Mouse (Mus musculus) liver, embryonic 13.5 days (tissue): ENCODE measurements at regions not wholly inside any gene's neighbourhood (a gene's known extent, or its start where the extent isn't known, plus 50 kb on each side); places are given as distances from the start of the nearest gene placed in this dataset.

Experiments used
- ATAC-seq: fragments of 200-750 bp; cut with Nextera tagmentation; 2 replicates; pipeline ENCODE4 v1.8.0; 2017; ENCODE audit warnings: low read depth, mild to moderate bottlenecking, moderate number of reproducible peaks, moderate library complexity
- DNase-seq: peaks from one replicate; pipeline ENCODE4 v3.0.0; 2022
- H3K27ac ChIP-seq: fragments of 300-500 bp; sonication (generic); 2 replicates; pipeline ENCODE4 v1.5.1; 2015; ENCODE audit warnings: moderate library complexity, mild to moderate bottlenecking, inconsistent platforms
- H3K27me3 ChIP-seq: fragments of 300-500 bp; sonication (generic); 2 replicates; pipeline ENCODE4 v1.6.1; 2015; ENCODE audit warnings: mild to moderate bottlenecking, inconsistent platforms
- H3K36me3 ChIP-seq: fragments of 300-500 bp; sonication (generic); 2 replicates; pipeline ENCODE4 v1.6.1; 2015; ENCODE audit warnings: mild to moderate bottlenecking, inconsistent platforms
- H3K4me1 ChIP-seq: fragments of 300-500 bp; sonication (generic); replicated peaks from 2 replicates; pipeline ENCODE4 v1.6.1; 2015; ENCODE audit warnings: inconsistent platforms
- H3K4me2 ChIP-seq: fragments of 300-500 bp; sonication (generic); 2 replicates; pipeline ENCODE4 v1.6.1; 2015; ENCODE audit warnings: inconsistent platforms, mild to moderate bottlenecking, moderate library complexity
- H3K4me3 ChIP-seq: fragments of 300-500 bp; sonication (generic); replicated peaks from 2 replicates; pipeline ENCODE4 v1.5.1; 2015; ENCODE audit warnings: mild to moderate bottlenecking, inconsistent platforms
- H3K9ac ChIP-seq: fragments of 300-500 bp; sonication (generic); 2 replicates; pipeline ENCODE4 v1.6.1; 2015; ENCODE audit warnings: mild to moderate bottlenecking, inconsistent platforms
- H3K9me3 ChIP-seq: fragments of 300-500 bp; sonication (generic); replicated peaks from 2 replicates; pipeline ENCODE4 v1.6.1; 2016; ENCODE audit warnings: inconsistent platforms
- WGBS: fragments of 180-500 bp; shearing (Covaris S2); methylation state at CpG from one replicate; pipeline ENCODE4 v1.1.7; 2015; ENCODE audit not compliant: insufficient replicate concordance; 5-methylcytosine and 5-hydroxymethylcytosine counted together

- no peak for ATAC-seq
- H3K9ac ChIP-seq, result no peak overlapping the region
- 45% methylated on average over 3 of the region's 3 CpGs for WGBS
Measured at GRCm38 (mm10) chr1:143912586-143912985, 91.4 kb downstream of the Rgs2 start.

GRCm38 (mm10) chr1:143911230-143911629 lies 92.7 kb downstream of the Rgs2 start:
- WGBS, result 40% methylated on average over 3 of the region's 3 CpGs

More at GRCm38 (mm10) chr1:143912586-143912985, 91.4 kb downstream of the Rgs2 start:
- Histone ChIP-seq H3K27ac (no peak overlapping the region), H3K27me3 (no peaks in the 10 kb centered on the region), H3K4me1 (no peaks in the 10 kb centered on the region), H3K4me2 (no peak overlapping the region), H3K9me3 (no peaks in the 10 kb centered on the region), H3K4me3 (no peak overlapping the region), H3K36me3 (no peaks in the 10 kb centered on the region)
- no peak for DNase-seq

GRCm38 (mm10) chr1:143910530-143910929 lies 93.4 kb downstream of the Rgs2 start:
- H3K9ac ChIP-seq, result no peak overlapping the region
- H3K36me3 ChIP-seq, result no peaks in the 10 kb centered on the region
- no peaks in the 10 kb centered on the region for H3K4me1 ChIP-seq
- H3K9me3 ChIP-seq, result no peaks in the 10 kb centered on the region
- DNase-seq, result no peak
- H3K4me2 ChIP-seq, result no peak overlapping the region
- no peak overlapping the region for H3K27ac ChIP-seq
- no peak overlapping the region for H3K4me3 ChIP-seq
- H3K27me3 ChIP-seq, result no peaks in the 10 kb centered on the region
- ATAC-seq, result no peak

More at GRCm38 (mm10) chr1:143911230-143911629, 92.7 kb downstream of the Rgs2 start:
- Histone ChIP-seq H3K4me1 (no peaks in the 10 kb centered on the region), H3K4me3 (no peak overlapping the region), H3K4me2 (no peak overlapping the region), H3K9ac (no peak overlapping the region), H3K27me3 (no peaks in the 10 kb centered on the region), H3K27ac (no peak overlapping the region), H3K9me3 (no peaks in the 10 kb centered on the region), H3K36me3 (no peaks in the 10 kb centered on the region)
- ATAC-seq, result no peak
- no peak for DNase-seq

- Histone ChIP-seq H3K9me3 (no peaks in the 10 kb centered on the region), H3K4me2 (no peak overlapping the region), H3K9ac (no peak overlapping the region), H3K27me3 (no peaks in the 10 kb centered on the region), H3K4me1 (no peaks in the 10 kb centered on the region), H3K27ac (no peak overlapping the region), H3K36me3 (no peaks in the 10 kb centered on the region), H3K4me3 (no peak overlapping the region)
- no peak for DNase-seq
- ATAC-seq, result no peak
- WGBS, result 31% methylated on average over 6 of the region's 6 CpGs
Measured at GRCm38 (mm10) chr1:143907312-143907711, 96.6 kb downstream of the Rgs2 start.

- no peaks in the 10 kb centered on the region for H3K4me1 ChIP-seq
- no peak overlapping the region for H3K4me2 ChIP-seq
- no peak overlapping the region for H3K9ac ChIP-seq
- no peaks in the 10 kb centered on the region for H3K36me3 ChIP-seq
- no peak overlapping the region for H3K27ac ChIP-seq
- no peaks in the 10 kb centered on the region for H3K27me3 ChIP-seq
- H3K4me3 ChIP-seq, result no peak overlapping the region
- ATAC-seq (no peak), DNase-seq (no peak)
- no peaks in the 10 kb centered on the region for H3K9me3 ChIP-seq
Measured at GRCm38 (mm10) chr1:143906881-143907280, 97.1 kb downstream of the Rgs2 start.

GRCm38 (mm10) chr1:143903985-143904384 lies 100.0 kb downstream of the Rgs2 start:
- H3K27me3 ChIP-seq, result no peaks in the 10 kb centered on the region
- H3K9me3 ChIP-seq, result no peaks in the 10 kb centered on the region
- H3K36me3 ChIP-seq, result no peaks in the 10 kb centered on the region
- ATAC-seq (no peak), DNase-seq (no peak)
- no peak overlapping the region for H3K9ac ChIP-seq
- H3K4me2 ChIP-seq, result no peak overlapping the region
- WGBS, result 74% methylated on average over 3 of the region's 3 CpGs
- H3K4me3 ChIP-seq, result no peak overlapping the region
- H3K4me1 ChIP-seq, result no peaks in the 10 kb centered on the region
- no peak overlapping the region for H3K27ac ChIP-seq

GRCm38 (mm10) chr1:143903234-143903633 lies 100.7 kb downstream of the Rgs2 start:
- H3K4me2 ChIP-seq, result no peak overlapping the region
- ATAC-seq (no peak), DNase-seq (no peak)
- no peaks in the 10 kb centered on the region for H3K27me3 ChIP-seq
- H3K9ac ChIP-seq, result no peak overlapping the region
- no peaks in the 10 kb centered on the region for H3K9me3 ChIP-seq
- 59% methylated on average over 5 of the region's 5 CpGs for WGBS
- H3K36me3 ChIP-seq, result no peaks in the 10 kb centered on the region
- H3K4me3 ChIP-seq, result no peak overlapping the region
- no peak overlapping the region for H3K27ac ChIP-seq
- H3K4me1 ChIP-seq, result no peaks in the 10 kb centered on the region

GRCm38 (mm10) chr1:143901127-143901920 lies 102.6 kb downstream of the Rgs2 start:
- WGBS, result 70% methylated on average over 6 of the region's 6 CpGs
- no peak overlapping the region for H3K4me2 ChIP-seq
- no peak overlapping the region for H3K4me3 ChIP-seq
- no peaks in the 10 kb centered on the region for H3K27me3 ChIP-seq
- no peaks in the 10 kb centered on the region for H3K36me3 ChIP-seq
- H3K4me1 ChIP-seq, result no peaks in the 10 kb centered on the region
- ATAC-seq (no peak), DNase-seq (no peak)
- no peak overlapping the region for H3K27ac ChIP-seq
- H3K9me3 ChIP-seq, result no peaks in the 10 kb centered on the region
- no peak overlapping the region for H3K9ac ChIP-seq

- H3K36me3 ChIP-seq, result no peaks in the 10 kb centered on the region
- no peak for ATAC-seq
- WGBS, result 62% methylated on average over 2 of the region's 2 CpGs
- no peak overlapping the region for H3K4me3 ChIP-seq
- DNase-seq, result no peak
- H3K27me3 ChIP-seq, result no peaks in the 10 kb centered on the region
- no peak overlapping the region for H3K27ac ChIP-seq
- H3K4me1 ChIP-seq, result no peaks in the 10 kb centered on the region
- no peak overlapping the region for H3K9ac ChIP-seq
- H3K9me3 ChIP-seq, result no peaks in the 10 kb centered on the region
- H3K4me2 ChIP-seq, result no peak overlapping the region
Measured at GRCm38 (mm10) chr1:143888510-143888909, 111.4 kb downstream of the Uchl5 start.

- no peaks in the 10 kb centered on the region for H3K4me1 ChIP-seq
- H3K9me3 ChIP-seq, result no peaks in the 10 kb centered on the region
- 74% methylated on average over 5 of the region's 5 CpGs for WGBS
- no peaks in the 10 kb centered on the region for H3K36me3 ChIP-seq
- no peak overlapping the region for H3K4me2 ChIP-seq
- ATAC-seq (no peak), DNase-seq (no peak)
- H3K9ac ChIP-seq, result no peak overlapping the region
- H3K4me3 ChIP-seq, result no peak overlapping the region
- no peaks in the 10 kb centered on the region for H3K27me3 ChIP-seq
- no peak overlapping the region for H3K27ac ChIP-seq
Measured at GRCm38 (mm10) chr1:143888065-143888464, 111.0 kb downstream of the Uchl5 start.

- DNase-seq (no peak), ATAC-seq (no peak)
- Histone ChIP-seq H3K27ac (no peak overlapping the region), H3K36me3 (no peaks in the 10 kb centered on the region), H3K27me3 (no peaks in the 10 kb centered on the region), H3K4me3 (no peak overlapping the region), H3K4me1 (no peaks in the 10 kb centered on the region), H3K4me2 (no peak overlapping the region), H3K9ac (no peak overlapping the region), H3K9me3 (no peaks in the 10 kb centered on the region)
- WGBS, result 60% methylated on average over 1 of the region's 1 CpGs
Measured at GRCm38 (mm10) chr1:143886014-143886413, 108.9 kb downstream of the Uchl5 start.

- DNase-seq (no peak), ATAC-seq (no peak)
- Histone ChIP-seq H3K27ac (no peak overlapping the region), H3K4me3 (no peak overlapping the region), H3K4me2 (no peak overlapping the region), H3K9ac (no peak overlapping the region), H3K4me1 (peaks cover 7% of the 10 kb centered on the region), H3K36me3 (no peaks in the 10 kb centered on the region), H3K9me3 (no peaks in the 10 kb centered on the region), H3K27me3 (no peaks in the 10 kb centered on the region)
- 64% methylated on average over 6 of the region's 6 CpGs for WGBS
Measured at GRCm38 (mm10) chr1:143881192-143881591, 104.1 kb downstream of the Uchl5 start.
